Mouse (Mus musculus): ENCODE data around the gene Gramd4.

- no peak for TF ChIP-seq POLR2A (IDR thresholded peaks at IDR 0.05; ENCODE audit: insufficient read length, low read depth)
- no peak for TF ChIP-seq POLR2AphosphoS2 (IDR thresholded peaks at IDR 0.05; ENCODE audit: insufficient read length, low read depth)
- no peak for TF ChIP-seq MAX (IDR thresholded peaks at IDR 0.05; ENCODE audit: low read depth)
- no peak for TF ChIP-seq USF1 (IDR thresholded peaks at IDR 0.05; ENCODE audit: low read depth)
- TF ChIP-seq TCF12 (IDR thresholded peaks at IDR 0.05; ENCODE audit: insufficient read depth, poor library complexity, severe bottlenecking), result no peak
- no peak for TF ChIP-seq E2F4 (IDR thresholded peaks at IDR 0.05; ENCODE audit: insufficient read depth)
- no peak for TF ChIP-seq MYOG (IDR thresholded peaks at IDR 0.05; ENCODE audit: control insufficient read depth in 1 of 3, insufficient read depth in 1 of 3, insufficient read length in 2 of 3, low read depth in 2 of 3)
- TF ChIP-seq TCF3 (IDR thresholded peaks at IDR 0.05; ENCODE audit: insufficient read length, low read depth), result no peak
- no peak for TF ChIP-seq MYOD1 (IDR thresholded peaks at IDR 0.05; ENCODE audit: control insufficient read depth in 1 of 3, insufficient read length in 2 of 3, low read depth in 2 of 3)
- no peak for TF ChIP-seq CEBPB (IDR thresholded peaks at IDR 0.05; ENCODE audit: insufficient read depth, poor library complexity, severe bottlenecking)
- no peak for TF ChIP-seq SRF (IDR thresholded peaks at IDR 0.05; ENCODE audit: control insufficient read depth, insufficient read length, low read depth)
- TF ChIP-seq REST (IDR thresholded peaks at IDR 0.05; ENCODE audit: insufficient read depth, insufficient read length), result no peak
Measured at GRCm38 (mm10) chr15:86053890-86054536, 3.5 kb upstream of the Gramd4 start.

All from myocyte (in vitro differentiated cells).